Mouse (Mus musculus) adrenal gland, adult 8-10 months (tissue): ENCODE measurements at regions not wholly inside any gene's neighbourhood (a gene's known extent, or its start where the extent isn't known, plus 50 kb on each side); places are given as distances from the start of the nearest gene placed in this dataset.
A peak's percentile ranks its signal among the peaks of the same experiment; 100 is the strongest.
"Not testable (repeated sequence)": the region's sequence is repeated elsewhere in the genome, so short reads cannot be mapped to it uniquely, and the experiment has no call there.

Experiments
- DNase-seq: peaks from one replicate; pipeline ENCODE4 v3.0.0; 2022

DNA sequence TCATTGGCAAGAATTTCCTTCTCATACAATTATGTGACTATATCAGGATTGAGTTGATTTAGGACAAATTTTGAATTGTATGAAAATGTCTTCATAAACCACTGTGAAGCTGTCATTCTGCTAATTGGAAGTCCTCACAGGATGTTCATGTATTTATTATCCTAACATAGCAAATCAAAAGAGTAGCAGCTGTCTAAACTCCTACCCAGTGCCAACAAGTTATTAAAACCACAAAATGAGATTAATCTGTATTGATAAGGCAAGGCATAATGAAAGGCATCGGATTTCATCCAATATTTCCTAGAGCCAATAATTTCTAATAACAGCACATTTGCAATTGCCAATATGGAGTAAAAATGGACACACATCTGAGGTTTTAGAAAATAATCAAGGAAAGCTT, 217.6 kb upstream of the Tmprss15 start:
- DNase-seq, result no peak

DNA sequence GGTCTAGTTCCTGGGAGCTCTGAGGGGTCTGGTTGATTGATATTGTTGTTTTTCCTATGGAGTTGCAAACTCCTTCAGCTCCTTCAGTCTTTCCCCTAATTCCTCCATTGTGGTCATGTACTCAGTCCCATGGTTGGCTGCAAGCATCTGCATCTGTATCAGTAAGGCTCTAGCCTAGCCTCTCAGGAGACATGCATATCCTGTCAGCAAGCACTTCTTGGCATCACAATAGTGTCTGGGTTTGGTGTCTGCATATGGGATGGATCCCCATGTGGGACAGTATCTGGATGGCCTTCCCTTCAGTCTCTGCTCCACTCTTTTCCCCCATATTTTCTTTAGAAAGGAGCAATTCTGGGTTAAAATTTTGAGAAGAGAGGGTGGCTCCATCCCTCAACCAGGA, 205.7 kb upstream of the Tmprss15 start:
- DNase-seq, result not testable (repeated sequence)

GRCm38 (mm10) chr16:79279006-79279405, 188.1 kb upstream of the Tmprss15 start:
- no peak for DNase-seq

GRCm38 (mm10) chr16:79256525-79256924, 165.6 kb upstream of the Tmprss15 start:
- DNase-seq, result no peak

- no peak for DNase-seq
Observed at GRCm38 (mm10) chr16:79256084-79256483, 165.2 kb upstream of the Tmprss15 start.

DNA sequence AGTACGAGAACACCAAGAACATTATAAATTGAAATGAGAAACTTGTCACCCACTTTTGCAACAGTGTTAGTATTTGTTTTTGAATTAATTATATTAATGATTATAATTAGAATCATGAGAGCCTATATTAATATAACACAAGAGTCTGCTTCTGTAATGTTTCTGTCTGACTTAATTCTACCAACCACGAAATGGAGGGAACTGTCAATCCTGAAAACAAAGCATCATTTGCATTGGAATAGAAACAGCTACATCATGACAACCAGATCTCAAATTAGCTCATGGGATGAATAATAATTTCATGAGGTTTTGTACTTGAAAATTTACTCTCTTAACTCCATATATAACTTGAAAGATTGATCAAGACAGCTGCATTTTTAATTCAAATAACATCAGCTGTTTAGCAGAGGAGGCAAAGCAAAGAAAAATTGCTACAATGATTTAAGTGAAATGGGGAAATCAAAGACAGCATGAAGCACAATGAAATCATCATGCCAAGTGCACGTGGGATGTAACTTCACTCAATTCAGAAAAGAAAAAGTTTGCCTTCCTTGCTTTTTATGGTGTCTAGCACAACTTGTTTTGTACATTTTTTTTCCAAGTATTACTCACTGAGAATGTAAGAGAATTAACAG, 150.1 kb upstream of the Tmprss15 start:
- DNase-seq, result no peak

GRCm38 (mm10) chr16:79240191-79240590, 149.3 kb upstream of the Tmprss15 start:
- no peak for DNase-seq

DNA sequence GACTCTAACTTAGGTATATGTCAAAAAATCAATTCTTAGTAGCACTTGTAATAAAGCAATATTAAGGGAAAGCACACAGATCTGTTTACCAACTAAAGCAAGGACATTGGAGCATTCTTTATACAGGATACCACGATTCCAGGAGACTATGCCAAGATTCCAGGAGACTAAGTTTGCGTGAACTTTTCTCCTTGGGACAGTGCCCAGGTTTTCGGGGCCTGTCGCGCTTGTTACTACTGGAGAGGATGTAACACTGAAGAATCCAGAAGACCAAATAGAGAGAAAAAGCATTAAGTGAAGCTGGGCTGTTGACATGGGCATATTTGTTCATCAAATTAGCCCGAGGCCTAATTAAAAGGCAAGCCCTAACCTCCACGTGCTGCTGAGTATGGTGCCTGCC, 100.3 kb upstream of the Tmprss15 start:
- no peak for DNase-seq

DNA sequence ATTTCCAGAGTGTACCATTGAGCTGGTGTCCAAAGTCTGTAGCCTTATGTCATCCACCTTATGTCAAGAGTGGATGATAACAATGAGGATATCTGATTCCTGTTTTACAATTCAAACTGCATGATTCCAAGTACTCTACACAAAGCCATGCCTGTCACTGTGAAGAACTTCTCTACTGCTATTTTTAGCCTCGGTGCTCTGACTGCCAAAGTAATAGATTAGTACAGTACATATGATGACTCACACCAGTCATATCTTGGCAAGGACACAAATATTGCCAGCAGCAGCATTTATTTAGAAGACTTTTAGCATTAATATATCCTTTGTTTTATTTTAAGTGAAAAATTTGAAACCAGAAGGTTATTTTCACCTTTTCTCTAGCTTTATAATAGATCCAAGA, 95.6 kb upstream of the Tmprss15 start:
- no peak for DNase-seq

DNA sequence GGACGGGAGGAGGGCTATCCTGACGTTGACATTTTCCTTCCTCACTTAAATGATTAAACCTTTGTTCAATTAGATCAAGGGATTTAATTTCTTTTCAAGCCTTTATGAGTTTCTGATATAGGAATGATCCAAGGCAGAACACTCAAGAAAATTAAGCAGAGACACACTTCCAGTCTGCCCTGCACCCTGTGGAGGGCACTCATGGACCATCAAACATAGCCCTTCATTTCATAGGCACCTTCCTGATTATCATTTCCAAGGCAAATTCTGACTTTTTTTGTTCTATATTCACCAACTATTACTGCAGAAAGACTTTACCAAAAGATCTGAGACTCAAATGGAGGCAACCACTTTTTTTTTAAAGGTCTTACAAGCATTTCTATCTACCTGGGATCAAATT, 91.6 kb upstream of the Tmprss15 start:
- DNase-seq, result no peak

- DNase-seq, result no peak
Observed at GRCm38 (mm10) chr16:79177299-79177999, 86.6 kb upstream of the Tmprss15 start.

DNA sequence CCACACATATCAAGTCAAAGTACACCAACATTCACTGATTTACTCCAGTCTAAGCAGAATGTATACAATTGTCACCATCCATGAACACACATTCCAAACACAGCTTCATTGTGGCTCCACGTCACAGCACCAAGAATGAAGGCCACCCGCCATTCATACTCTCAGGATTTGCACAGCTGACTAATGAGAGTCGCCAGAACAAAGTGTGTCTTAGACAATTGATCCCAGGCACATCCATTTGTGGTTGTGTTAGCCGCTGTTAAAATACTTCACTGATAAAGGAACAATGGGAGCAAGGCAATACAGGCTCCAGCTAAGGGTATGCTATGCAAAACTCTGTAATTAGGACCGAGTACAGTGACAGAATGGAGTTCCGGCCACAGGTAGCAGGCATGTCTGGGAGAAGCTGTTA, 85.9 kb upstream of the Tmprss15 start:
- no peak for DNase-seq

- DNase-seq, result peak; percentile 5
Observed at GRCm38 (mm10) chr16:79168193-79168592, 77.3 kb upstream of the Tmprss15 start.

DNA sequence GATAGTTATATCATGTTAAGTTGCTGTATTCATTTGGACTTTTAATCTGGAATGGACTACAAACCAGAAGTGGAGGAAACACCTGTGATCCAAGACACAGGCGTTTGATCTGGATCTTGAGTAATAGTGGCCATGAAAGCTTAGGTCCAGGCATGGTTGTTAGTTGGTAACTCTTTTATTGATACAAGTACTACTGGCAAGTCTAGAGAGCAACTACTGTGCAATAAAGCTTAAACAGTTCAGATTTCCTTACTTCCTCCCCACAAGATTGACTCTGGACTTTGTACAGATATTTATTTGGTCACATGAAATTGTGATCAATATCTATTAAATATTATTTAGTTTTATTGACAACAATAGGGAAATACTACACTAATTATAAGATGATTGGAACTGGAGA, 51.9 kb upstream of the Tmprss15 start:
- no peak for DNase-seq
